Mouse (Mus musculus) embryonic fibroblast, embryonic 13.5 days (primary cell): ENCODE measurements around the gene Kcnip4.

Experiments used
- CTCF ChIP-seq: IDR thresholded peaks from 2 replicates; pipeline ENCODE4 v1.5.1; 2011; ENCODE audit warnings: mild to moderate bottlenecking, control low read depth, low read length, moderate library complexity, borderline replicate concordance; ENCODE audit not compliant: insufficient read depth
- POLR2A ChIP-seq: IDR thresholded peaks from 2 replicates; pipeline ENCODE4 v1.6.1; 2011; ENCODE audit warnings: low read depth, mild to moderate bottlenecking, control low read depth, low read length, moderate library complexity

- TF ChIP-seq CTCF (no peak), POLR2A (no peak)
These were observed 476.7 kb downstream of the Kcnip4 start for GRCm38 (mm10) chr5:49047960-49048359.
